Mouse (Mus musculus): ENCODE measurements around the gene Plekhb2. TPM values are rescaled to one million over a fixed set of nuclear protein-coding genes. Genes with fewer than 3 reads are reported as not detected.

The Plekhb2 gene
- polyA plus RNA-seq, 2 experiments = 4.0 to 8.0 TPM

DNA sequence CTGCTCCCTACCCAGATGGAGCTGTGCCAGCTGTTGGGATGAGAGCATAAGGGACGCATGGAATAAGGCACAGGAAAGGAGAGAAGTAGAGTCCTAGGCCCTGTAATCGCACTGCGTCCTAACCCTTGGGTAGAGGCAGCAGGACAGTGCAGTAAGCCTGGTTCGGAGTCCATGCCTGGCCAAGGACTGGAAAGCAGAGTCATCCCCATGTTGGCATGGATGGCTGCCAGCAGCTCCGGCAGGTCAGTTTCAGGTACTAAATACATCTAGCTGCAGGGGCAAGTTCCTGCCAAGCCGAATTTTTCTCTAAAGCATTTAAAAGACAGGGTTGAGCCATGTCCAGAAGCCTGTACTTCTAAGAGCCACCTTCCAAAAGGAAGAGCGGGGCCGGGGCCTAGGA lies 41.3 kb upstream of the Plekhb2 start:
- Histone ChIP-seq H3K9me3 (ENCODE audit: control insufficient read depth, low read length) (no peaks in the 10 kb centered on the region), H3K4me1 (replicated peaks; ENCODE audit: control insufficient read depth in 2 of 2, insufficient read depth in 2 of 2, low read length in 1 of 2) (no peaks in the 10 kb centered on the region), H3K27me3 (ENCODE audit: control insufficient read depth, insufficient read depth, low read length) (no peaks in the 10 kb centered on the region), H3K36me3 (replicated peaks; ENCODE audit: control insufficient read depth, insufficient read depth, low read depth) (no peaks in the 10 kb centered on the region), H3K27ac (no peak overlapping the region), H3K4me3 (ENCODE audit: insufficient read depth in 1 of 2, low read depth in 2 of 2, low read length in 2 of 2) (no peak overlapping the region), H3K9ac (replicated peaks) (no peak overlapping the region), H3K4me2 (ENCODE audit: low read depth) (no peak overlapping the region)
- TF ChIP-seq CTCF (IDR thresholded peaks at IDR 0.05; ENCODE audit: low read depth) (no peak), EP300 (IDR thresholded peaks at IDR 0.05; ENCODE audit: low read depth) (no peak)
- ATAC-seq (ENCODE audit: insufficient read depth) = no peak
- no peak for DNase-seq (ENCODE audit: low read depth in 3 of 3, low spot score in 3 of 3)
- 80% methylated on average over 8 of the region's 8 CpGs for WGBS (ENCODE audit: insufficient replicate concordance)

DNA sequence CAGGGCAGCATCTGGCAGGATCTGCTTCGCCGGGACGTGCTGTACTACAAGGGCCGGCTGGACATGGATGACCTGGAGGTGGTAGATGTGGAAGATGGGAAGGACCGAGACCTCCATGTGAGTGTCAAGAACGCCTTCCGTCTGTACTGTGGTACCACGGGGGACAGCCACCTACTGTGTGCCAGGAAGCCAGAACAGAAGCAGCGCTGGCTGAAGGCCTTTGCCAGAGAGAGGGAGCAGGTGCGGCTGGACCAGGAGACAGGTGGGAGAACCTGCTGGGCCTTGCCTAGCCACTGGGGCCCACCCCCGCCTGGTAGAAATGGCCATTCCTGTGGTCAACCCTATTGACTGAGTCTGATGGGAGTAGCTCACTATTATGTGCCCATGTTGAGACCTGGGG lies 39.5 kb upstream of the Plekhb2 start:
- Histone ChIP-seq H3K4me1 (replicated peaks; ENCODE audit: control insufficient read depth in 2 of 2, insufficient read depth in 2 of 2, low read length in 1 of 2) (no peaks in the 10 kb centered on the region), H3K4me2 (ENCODE audit: low read depth) (no peak overlapping the region), H3K27ac (no peak overlapping the region), H3K4me3 (ENCODE audit: insufficient read depth in 1 of 2, low read depth in 2 of 2, low read length in 2 of 2) (no peak overlapping the region), H3K36me3 (replicated peaks; ENCODE audit: control insufficient read depth, insufficient read depth, low read depth) (peaks cover 8% of the 10 kb centered on the region), H3K27me3 (ENCODE audit: control insufficient read depth, insufficient read depth, low read length) (no peaks in the 10 kb centered on the region), H3K9ac (replicated peaks) (no peak overlapping the region), H3K9me3 (ENCODE audit: control insufficient read depth, low read length) (no peaks in the 10 kb centered on the region)
- DNase-seq (ENCODE audit: low read depth in 3 of 3, low spot score in 3 of 3) (no peak), ATAC-seq (ENCODE audit: insufficient read depth) (no peak)
- TF ChIP-seq CTCF (IDR thresholded peaks at IDR 0.05; ENCODE audit: low read depth) = no peak
- TF ChIP-seq EP300 (IDR thresholded peaks at IDR 0.05; ENCODE audit: low read depth) = no peak
- WGBS (ENCODE audit: insufficient replicate concordance) = 84% methylated on average over 11 of the region's 11 CpGs

DNA sequence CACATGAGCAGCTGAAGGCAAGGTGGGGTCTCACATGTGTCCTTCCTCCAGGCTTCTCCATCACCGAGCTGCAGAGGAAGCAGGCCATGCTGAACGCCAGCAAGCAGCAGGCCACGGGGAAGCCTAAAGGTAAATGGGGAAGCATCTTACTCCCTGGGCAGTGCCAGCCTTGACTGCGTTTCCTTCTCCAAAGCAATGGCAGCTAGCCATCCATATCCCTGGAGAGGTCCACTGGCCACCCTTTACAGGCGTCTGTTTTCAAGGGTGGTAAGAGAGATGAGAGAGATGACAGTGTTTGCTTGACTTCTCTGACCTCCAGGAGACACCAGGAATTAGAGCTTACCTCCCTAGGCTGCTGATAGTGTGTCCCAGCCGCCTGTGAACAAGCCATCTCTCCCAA lies 38.7 kb upstream of the Plekhb2 start:
- DNase-seq (ENCODE audit: low read depth in 3 of 3, low spot score in 3 of 3) (no peak), ATAC-seq (ENCODE audit: insufficient read depth) (no peak)
- 67% methylated on average over 6 of the region's 6 CpGs for WGBS (ENCODE audit: insufficient replicate concordance)
- Histone ChIP-seq H3K4me2 (ENCODE audit: low read depth) (no peak overlapping the region), H3K4me3 (ENCODE audit: insufficient read depth in 1 of 2, low read depth in 2 of 2, low read length in 2 of 2) (no peak overlapping the region), H3K27ac (no peak overlapping the region), H3K4me1 (replicated peaks; ENCODE audit: control insufficient read depth in 2 of 2, insufficient read depth in 2 of 2, low read length in 1 of 2) (no peaks in the 10 kb centered on the region), H3K36me3 (replicated peaks; ENCODE audit: control insufficient read depth, insufficient read depth, low read depth) (peaks cover 8% of the 10 kb centered on the region), H3K9me3 (ENCODE audit: control insufficient read depth, low read length) (no peaks in the 10 kb centered on the region), H3K9ac (replicated peaks) (no peak overlapping the region), H3K27me3 (ENCODE audit: control insufficient read depth, insufficient read depth, low read length) (no peaks in the 10 kb centered on the region)
- no peak for TF ChIP-seq EP300 (IDR thresholded peaks at IDR 0.05; ENCODE audit: low read depth)
- TF ChIP-seq CTCF (IDR thresholded peaks at IDR 0.05; ENCODE audit: low read depth) = no peak

DNA sequence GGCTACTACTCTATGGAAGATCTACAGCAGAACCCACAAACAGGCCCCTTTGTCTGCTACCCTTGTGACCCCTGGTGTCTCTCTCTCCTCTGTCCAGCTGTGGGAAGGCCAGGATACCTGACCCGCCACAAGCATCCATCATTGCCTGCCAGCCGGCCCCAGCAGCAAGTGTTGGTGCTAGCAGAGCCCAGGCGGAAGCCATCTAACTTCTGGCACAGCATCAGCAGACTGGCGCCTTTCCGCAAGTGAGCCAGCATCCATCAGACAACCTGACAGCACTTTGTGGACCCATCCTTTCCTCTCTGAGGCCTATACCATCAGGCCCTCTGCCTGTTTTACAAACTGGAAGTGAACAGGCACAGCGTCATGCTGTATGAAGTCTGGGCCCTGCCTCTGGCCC lies 38.2 kb upstream of the Plekhb2 start:
- no peak overlapping the region for H3K4me3 ChIP-seq (ENCODE audit: insufficient read depth in 1 of 2, low read depth in 2 of 2, low read length in 2 of 2)
- WGBS (ENCODE audit: insufficient replicate concordance) = 80% methylated on average over 6 of the region's 6 CpGs
- peaks cover 8% of the 10 kb centered on the region for H3K36me3 ChIP-seq (replicated peaks; ENCODE audit: control insufficient read depth, insufficient read depth, low read depth)
- no peak for TF ChIP-seq CTCF (IDR thresholded peaks at IDR 0.05; ENCODE audit: low read depth)
- TF ChIP-seq EP300 (IDR thresholded peaks at IDR 0.05; ENCODE audit: low read depth) = no peak
- no peak for ATAC-seq (ENCODE audit: insufficient read depth)
- no peaks in the 10 kb centered on the region for H3K4me1 ChIP-seq (replicated peaks; ENCODE audit: control insufficient read depth in 2 of 2, insufficient read depth in 2 of 2, low read length in 1 of 2)
- H3K27ac ChIP-seq = no peak overlapping the region
- no peak for DNase-seq (ENCODE audit: low read depth in 3 of 3, low spot score in 3 of 3)
- H3K4me2 ChIP-seq (ENCODE audit: low read depth) = no peak overlapping the region
- H3K27me3 ChIP-seq (ENCODE audit: control insufficient read depth, insufficient read depth, low read length) = no peaks in the 10 kb centered on the region
- no peaks in the 10 kb centered on the region for H3K9me3 ChIP-seq (ENCODE audit: control insufficient read depth, low read length)
- no peak overlapping the region for H3K9ac ChIP-seq (replicated peaks)

DNA sequence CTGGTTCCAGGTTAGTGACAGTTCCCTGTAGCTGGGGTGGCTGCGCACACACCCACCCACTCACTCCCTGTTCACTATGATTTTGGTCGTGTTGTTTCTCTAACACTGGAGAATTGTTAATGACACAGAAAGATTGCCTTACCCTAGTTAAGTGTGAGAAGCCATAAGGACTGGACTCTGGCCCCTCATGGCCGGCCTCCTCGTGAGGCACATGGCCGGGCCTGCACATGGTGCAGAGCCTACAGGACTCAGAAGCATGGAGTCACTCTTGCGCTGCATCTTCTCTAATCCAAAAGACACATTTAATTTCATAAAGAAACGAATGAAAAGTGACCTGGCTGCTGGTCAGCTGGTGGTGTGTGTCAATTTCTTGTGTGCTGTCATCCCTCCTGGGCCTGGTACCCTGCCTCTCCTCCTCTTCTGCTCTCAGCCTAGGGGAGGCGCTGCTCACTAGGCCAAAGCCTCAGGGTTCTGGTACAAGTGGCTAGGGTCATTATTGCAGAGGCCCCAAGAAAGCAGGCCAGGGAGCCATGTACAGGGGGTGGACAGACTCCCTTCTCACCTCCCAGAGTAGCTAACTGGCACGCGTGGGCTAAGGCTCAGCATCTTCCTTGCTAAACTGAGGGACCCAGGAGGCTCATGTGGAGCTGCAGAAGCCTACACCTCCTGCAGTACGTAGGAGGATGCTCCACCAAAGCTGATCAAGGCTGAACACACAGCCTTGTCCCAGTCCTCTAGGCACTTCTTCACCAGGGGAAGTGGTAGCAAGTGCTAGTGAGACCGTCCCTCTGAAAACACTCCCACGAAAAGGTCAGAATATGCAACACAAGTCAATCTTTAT lies 37.1 kb upstream of the Plekhb2 start:
- Histone ChIP-seq H3K27ac (no peak overlapping the region), H3K4me3 (ENCODE audit: insufficient read depth in 1 of 2, low read depth in 2 of 2, low read length in 2 of 2) (no peak overlapping the region), H3K9me3 (ENCODE audit: control insufficient read depth, low read length) (no peaks in the 10 kb centered on the region), H3K27me3 (ENCODE audit: control insufficient read depth, insufficient read depth, low read length) (no peaks in the 10 kb centered on the region), H3K4me1 (replicated peaks; ENCODE audit: control insufficient read depth in 2 of 2, insufficient read depth in 2 of 2, low read length in 1 of 2) (no peaks in the 10 kb centered on the region), H3K36me3 (replicated peaks; ENCODE audit: control insufficient read depth, insufficient read depth, low read depth) (peaks cover 18% of the 10 kb centered on the region), H3K4me2 (ENCODE audit: low read depth) (no peak overlapping the region), H3K9ac (replicated peaks) (no peak overlapping the region)
- ATAC-seq (ENCODE audit: insufficient read depth) = no peak
- TF ChIP-seq EP300 (IDR thresholded peaks at IDR 0.05; ENCODE audit: low read depth) = no peak
- TF ChIP-seq CTCF (IDR thresholded peaks at IDR 0.05; ENCODE audit: low read depth) = peak; percentile 19; the same call in 1 of the 2 replicates
- WGBS (ENCODE audit: insufficient replicate concordance) = 86% methylated on average over 13 of the region's 13 CpGs
- no peak for DNase-seq (ENCODE audit: low read depth in 3 of 3, low spot score in 3 of 3)
